Mouse (Mus musculus): ENCODE results near the gene Btnl10. TPM values are rescaled to one million over a fixed set of nuclear protein-coding genes. Genes with fewer than 3 reads are reported as not detected.

The Btnl10 gene
- total RNA-seq, 1 experiment from 2014 or later = 4.1 TPM

DNA sequence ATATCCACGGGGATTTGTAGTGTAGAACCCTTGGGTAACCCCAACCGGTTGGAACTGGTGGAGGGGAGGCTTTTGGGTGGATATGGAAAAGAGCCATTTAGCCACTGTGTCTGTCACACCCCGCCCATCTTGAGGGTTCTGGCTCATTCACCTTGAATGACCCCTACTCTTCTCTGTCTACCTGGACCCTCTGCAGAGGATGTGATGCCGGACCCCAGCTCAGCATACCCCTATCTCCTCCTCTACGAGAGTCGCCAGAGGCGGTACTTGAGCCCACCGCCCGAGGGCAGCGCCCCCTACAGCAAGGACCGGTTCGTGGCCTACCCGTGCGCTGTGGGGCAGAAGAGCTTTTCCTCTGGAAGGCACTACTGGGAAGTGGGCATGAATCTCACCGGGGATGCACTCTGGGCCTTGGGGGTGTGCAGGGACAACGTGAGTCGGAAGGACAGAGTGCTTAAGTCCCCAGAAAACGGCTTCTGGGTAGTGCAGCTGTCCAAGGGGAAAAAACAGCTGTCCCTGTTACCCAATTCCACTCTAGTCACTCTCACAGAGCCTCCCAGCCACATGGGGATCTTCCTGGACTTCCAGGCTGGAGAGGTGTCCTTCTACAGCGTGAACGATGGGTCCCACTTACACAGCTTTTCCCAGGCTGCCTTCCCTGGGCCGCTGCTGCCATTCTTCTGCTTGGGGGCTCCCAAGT lies 53.3 kb downstream of the Btnl10 start:
- ATAC-seq (replicated peaks in 1 of 2; ENCODE audit: insufficient read depth in 1 of 2, low FRiP score in 2 of 2, low TSS enrichment in 1 of 2, low read depth in 1 of 2, poor library complexity in 2 of 2, severe bottlenecking in 2 of 2) = no peak

GRCm38 (mm10) chr11:58971796-58972195 lies 54.1 kb downstream of the Btnl10 start:
- ATAC-seq (replicated peaks in 1 of 2; ENCODE audit: insufficient read depth in 1 of 2, low FRiP score in 2 of 2, low TSS enrichment in 1 of 2, low read depth in 1 of 2, poor library complexity in 2 of 2, severe bottlenecking in 2 of 2) = no peak

DNA sequence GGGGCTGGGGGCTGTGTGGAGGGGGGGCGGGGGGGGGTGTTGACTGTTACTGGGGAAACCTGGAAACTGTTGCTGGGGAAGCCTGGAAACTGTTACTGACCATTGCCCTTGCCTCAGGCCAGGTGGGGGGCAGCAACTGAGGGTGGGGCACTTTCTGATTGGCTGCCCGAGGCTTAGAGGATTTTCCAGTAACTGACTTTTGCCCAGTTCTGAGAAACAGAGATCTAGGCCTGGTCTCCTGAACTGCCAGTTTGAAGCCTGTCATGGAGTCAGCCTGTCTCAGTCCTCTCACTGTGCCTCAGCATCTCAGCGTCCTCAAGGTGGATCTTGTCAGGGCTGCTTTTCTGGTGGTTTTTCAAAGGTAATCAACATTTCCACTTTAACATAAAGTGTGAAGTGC lies 56.7 kb downstream of the Btnl10 start:
- ATAC-seq (replicated peaks in 1 of 2; ENCODE audit: insufficient read depth in 1 of 2, low FRiP score in 2 of 2, low TSS enrichment in 1 of 2, low read depth in 1 of 2, poor library complexity in 2 of 2, severe bottlenecking in 2 of 2) = no peak

Other genes starting within 250 kb of the Btnl10 start
- gene Olfr320, start 236.8 kb upstream of the Btnl10 start, total RNA-seq (2017) = not detected in 2 replicates
- not detected in 2 replicates for gene Olfr319, start 218.7 kb upstream of the Btnl10 start, total RNA-seq (2017)
- gene Olfr318, start 193.9 kb upstream of the Btnl10 start, total RNA-seq (2017) = not detected in 2 replicates
- not detected in 2 replicates for gene Olfr317, start 178.7 kb upstream of the Btnl10 start, total RNA-seq (2017)
- gene Olfr316, start 165.2 kb upstream of the Btnl10 start, total RNA-seq (2017) = not detected in 2 replicates
- not detected in 2 replicates for gene Olfr315, start 144.7 kb upstream of the Btnl10 start, total RNA-seq (2017)
- not detected in 2 replicates for gene Olfr314, start 135.0 kb upstream of the Btnl10 start, total RNA-seq (2017)
- not detected in 2 replicates for gene Fam183b, start 115.9 kb upstream of the Btnl10 start, total RNA-seq (2017)
- gene Olfr313, start 102.9 kb upstream of the Btnl10 start, total RNA-seq (2017) = not detected in 2 replicates
- gene Olfr312, start 88.7 kb upstream of the Btnl10 start, total RNA-seq (2017) = not detected in 2 replicates
- not detected in 2 replicates for gene Olfr311, start 78.7 kb upstream of the Btnl10 start, total RNA-seq (2017)
- gene Gm12258, start 70.8 kb upstream of the Btnl10 start, total RNA-seq (2017) = 2.5 and 7.9 TPM in 2 replicates
- 1.7 and 1.9 TPM in 2 replicates for gene 2810021J22Rik, start 50.7 kb upstream of the Btnl10 start, total RNA-seq (2017)
- gene Zfp39, start 13.7 kb upstream of the Btnl10 start, total RNA-seq (2017) = 7.3 and 15.1 TPM in 2 replicates
- 82.1 and 83.1 TPM in 2 replicates for gene Rnf187, start 21.0 kb downstream of the Btnl10 start, total RNA-seq (2017)
- gene Hist3h2ba, start 31.0 kb downstream of the Btnl10 start, total RNA-seq (2017) = 2.0 and 4.1 TPM in 2 replicates
- gene Hist3h2a, start 36.8 kb downstream of the Btnl10 start, total RNA-seq (2017) = 146 and 162 TPM in 2 replicates
- gene Trim17, start 36.8 kb downstream of the Btnl10 start, total RNA-seq (2017) = not detected in 2 replicates
- gene Trim11, start 60.2 kb downstream of the Btnl10 start, total RNA-seq (2017) = 21.0 and 27.6 TPM in 2 replicates
- 0.10 and 0.38 TPM in 2 replicates for gene Obscn, start 218.5 kb downstream of the Btnl10 start, total RNA-seq (2017)
- 5.6 and 6.1 TPM in 2 replicates for gene Iba57, start 245.8 kb downstream of the Btnl10 start, total RNA-seq (2017)